Mouse (Mus musculus): ENCODE measurements around the gene Gm17334. TPM values are rescaled to one million over a fixed set of nuclear protein-coding genes. Genes with fewer than 3 reads are reported as not detected.

The Gm17334 gene
- polyA plus RNA-seq, 1 experiment from 2014 or later: not detected

DNA sequence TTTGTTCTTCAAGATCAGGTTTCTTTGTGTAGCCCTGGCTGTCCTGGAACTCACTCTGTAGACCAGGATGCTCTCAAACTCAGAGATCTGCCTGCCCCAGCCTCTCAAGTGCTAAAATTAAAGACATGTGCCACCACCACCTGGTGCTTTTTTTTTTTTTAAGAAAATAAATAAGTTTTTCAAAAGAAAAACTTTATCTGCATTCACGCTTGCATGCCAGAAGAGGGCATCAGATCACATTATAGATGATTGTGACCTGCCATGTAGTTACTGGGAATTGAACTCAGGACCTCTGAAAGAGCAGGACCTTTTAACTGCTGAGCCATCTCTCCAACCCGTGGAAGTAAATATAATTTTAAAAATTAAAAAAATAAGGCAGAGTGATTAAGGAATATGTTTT, 27.7 kb downstream of the Gm17334 start:
- WGBS: 91% methylated on average over 2 of the region's 2 CpGs

DNA sequence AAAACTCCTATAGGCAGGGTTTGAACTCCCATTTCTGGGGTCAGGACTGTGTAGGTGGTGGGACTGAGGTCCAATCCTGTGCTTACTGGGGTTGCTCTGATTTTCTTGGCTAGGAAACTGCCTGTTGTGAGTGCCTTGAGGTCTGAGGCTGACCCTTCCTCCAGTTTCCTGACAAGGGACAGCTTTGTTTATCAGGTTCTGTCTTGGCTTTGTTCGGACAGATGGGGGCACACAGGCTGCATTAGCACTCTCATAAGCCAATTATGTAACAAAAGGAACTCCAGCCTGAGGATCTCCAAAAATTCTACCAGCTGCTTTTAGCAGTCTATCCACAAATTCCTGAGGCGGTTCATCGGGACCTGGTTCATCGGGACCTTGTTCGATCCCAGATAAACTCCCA, 30.6 kb downstream of the Gm17334 start:
- no peaks in the 10 kb centered on the region for H3K36me3 ChIP-seq (ENCODE audit: control insufficient read depth, insufficient read depth, low read length)
- H3K9ac ChIP-seq (ENCODE audit: low read length): no peak overlapping the region

More for the DNA sequence above, 27.7 kb downstream of the Gm17334 start:
- no peaks in the 10 kb centered on the region for H3K36me3 ChIP-seq (ENCODE audit: control insufficient read depth, insufficient read depth, low read length)
- no peaks in the 10 kb centered on the region for H3K9me3 ChIP-seq (ENCODE audit: control insufficient read depth, low read length)
- ATAC-seq (ENCODE audit: low FRiP score) (no peak), DNase-seq (ENCODE audit: low spot score, missing footprints) (no peak)
- no peak overlapping the region for H3K27ac ChIP-seq (ENCODE audit: low read depth, low read length)
- H3K4me3 ChIP-seq (ENCODE audit: low read depth, low read length): no peak overlapping the region
- no peak overlapping the region for H3K4me2 ChIP-seq
- peaks cover 5% of the 10 kb centered on the region for H3K4me1 ChIP-seq (ENCODE audit: control insufficient read depth, insufficient read depth, low read length)
- H3K27me3 ChIP-seq (ENCODE audit: control insufficient read depth, insufficient read depth, low read length): no peaks in the 10 kb centered on the region
- H3K9ac ChIP-seq (ENCODE audit: low read length): no peak overlapping the region

DNA sequence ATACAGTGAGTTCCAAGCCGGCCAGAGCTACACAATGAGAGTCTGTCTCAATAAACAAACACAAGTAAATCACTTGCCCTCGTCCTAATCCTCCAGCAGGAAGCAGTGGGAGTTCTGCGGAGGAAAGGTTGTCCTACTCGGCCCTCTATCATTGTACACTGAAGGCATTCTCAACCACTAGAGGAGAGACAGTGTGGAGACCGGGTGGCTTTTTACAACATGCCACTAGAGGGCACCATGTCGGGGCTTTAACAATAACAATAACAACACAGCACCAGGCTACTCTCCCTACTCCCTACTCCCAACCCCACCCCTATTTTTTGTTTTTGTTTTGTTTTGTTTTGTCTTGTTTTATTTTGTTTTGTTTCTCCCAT, 35.4 kb downstream of the Gm17334 start:
- Histone ChIP-seq H3K4me2 (no peak overlapping the region), H3K36me3 (ENCODE audit: control insufficient read depth, insufficient read depth, low read length) (no peaks in the 10 kb centered on the region), H3K4me3 (ENCODE audit: low read depth, low read length) (no peak overlapping the region), H3K27ac (ENCODE audit: low read depth, low read length) (no peak overlapping the region), H3K9ac (ENCODE audit: low read length) (no peak overlapping the region), H3K9me3 (ENCODE audit: control insufficient read depth, low read length) (no peaks in the 10 kb centered on the region), H3K27me3 (ENCODE audit: control insufficient read depth, insufficient read depth, low read length) (no peaks in the 10 kb centered on the region), H3K4me1 (ENCODE audit: control insufficient read depth, insufficient read depth, low read length) (peaks cover 5% of the 10 kb centered on the region)
- DNase-seq (ENCODE audit: low spot score, missing footprints) (peak; percentile 84), ATAC-seq (ENCODE audit: low FRiP score) (peak; percentile 19; the same call in 1 of the 2 replicates)
- WGBS: 46% methylated on average over 6 of the region's 6 CpGs

More for the DNA sequence above, 30.6 kb downstream of the Gm17334 start:
- Histone ChIP-seq H3K4me1 (ENCODE audit: control insufficient read depth, insufficient read depth, low read length) (peaks cover 5% of the 10 kb centered on the region), H3K27ac (ENCODE audit: low read depth, low read length) (no peak overlapping the region), H3K9me3 (ENCODE audit: control insufficient read depth, low read length) (no peaks in the 10 kb centered on the region), H3K4me2 (no peak overlapping the region), H3K27me3 (ENCODE audit: control insufficient read depth, insufficient read depth, low read length) (no peaks in the 10 kb centered on the region), H3K4me3 (ENCODE audit: low read depth, low read length) (no peak overlapping the region)
- DNase-seq (ENCODE audit: low spot score, missing footprints): no peak
- ATAC-seq (ENCODE audit: low FRiP score): no peak
- WGBS: 4% methylated on average over 5 of the region's 5 CpGs

DNA sequence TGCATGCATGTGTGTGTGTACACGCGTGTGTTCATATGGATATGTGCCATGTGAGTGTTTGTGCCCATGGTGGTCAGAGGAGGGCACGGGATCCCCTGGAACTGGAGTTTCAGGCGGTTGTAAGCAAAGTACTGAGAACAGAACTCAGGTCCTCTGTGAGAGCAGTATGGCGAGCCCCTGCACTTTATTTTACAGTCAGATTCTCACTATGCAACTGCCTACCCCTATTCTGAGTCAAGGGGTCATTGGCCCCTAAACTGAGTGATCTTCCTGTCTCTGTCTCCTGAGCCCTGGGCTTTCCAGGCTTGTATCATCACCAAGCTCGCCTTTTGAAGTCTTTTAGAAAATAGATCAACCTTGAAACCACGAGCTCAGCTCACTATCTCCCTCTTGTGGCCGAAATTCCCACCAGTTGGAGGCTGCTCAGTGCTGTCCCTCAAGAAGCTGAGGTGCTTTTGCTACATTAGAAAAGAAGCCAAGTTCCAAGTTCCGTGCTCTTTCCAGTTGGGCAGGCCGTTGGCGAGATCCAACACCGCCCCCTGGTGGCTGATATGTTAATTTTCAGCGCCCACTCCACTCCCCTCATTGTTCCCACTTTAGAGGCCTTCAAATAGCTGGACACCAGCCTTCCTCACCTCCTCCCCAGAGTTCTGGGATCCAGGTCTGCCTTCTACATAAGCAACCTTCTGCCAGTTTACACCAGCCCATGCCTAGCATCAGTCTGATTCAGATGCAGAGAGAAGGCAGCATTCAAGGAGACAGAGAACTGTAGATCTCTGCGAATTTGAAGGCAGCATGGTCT, 36.0 kb downstream of the Gm17334 start:
- peak; percentile 50 for ATAC-seq (ENCODE audit: low FRiP score)
- Histone ChIP-seq H3K36me3 (ENCODE audit: control insufficient read depth, insufficient read depth, low read length) (no peaks in the 10 kb centered on the region), H3K4me3 (ENCODE audit: low read depth, low read length) (no peak overlapping the region), H3K4me2 (no peak overlapping the region), H3K9me3 (ENCODE audit: control insufficient read depth, low read length) (no peaks in the 10 kb centered on the region), H3K27me3 (ENCODE audit: control insufficient read depth, insufficient read depth, low read length) (no peaks in the 10 kb centered on the region), H3K4me1 (ENCODE audit: control insufficient read depth, insufficient read depth, low read length) (no peaks in the 10 kb centered on the region), H3K27ac (ENCODE audit: low read depth, low read length) (no peak overlapping the region), H3K9ac (ENCODE audit: low read length) (no peak overlapping the region)
- WGBS: 50% methylated on average over 14 of the region's 14 CpGs
- peak; percentile 97 for DNase-seq (ENCODE audit: low spot score, missing footprints)

DNA sequence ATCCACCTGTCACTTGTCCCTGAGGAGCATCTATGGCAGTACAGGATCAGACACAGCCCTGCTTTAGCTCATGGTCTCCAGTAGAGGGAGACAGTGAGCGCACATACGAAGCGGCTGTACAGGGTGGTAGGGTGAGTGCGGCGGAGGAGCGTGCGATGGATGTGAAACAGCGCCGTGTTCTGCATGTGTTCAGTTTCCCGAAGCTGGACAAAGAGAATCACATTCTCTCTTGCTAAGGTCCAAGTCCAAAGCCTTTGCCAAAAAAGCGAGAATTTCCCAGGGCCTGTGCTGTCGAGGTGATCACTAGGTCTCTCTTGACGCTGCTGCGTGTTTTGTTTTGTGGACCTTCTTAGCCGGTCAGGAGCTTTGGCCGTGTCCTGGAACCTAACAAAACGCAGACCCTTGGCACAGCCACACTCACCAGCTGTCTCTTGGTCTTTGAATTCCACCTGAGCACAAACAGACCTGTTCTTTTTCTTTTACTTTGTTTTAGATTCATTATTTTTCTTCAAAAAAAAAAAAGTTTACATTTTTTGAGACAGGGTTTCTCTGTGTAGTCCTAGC, 37.2 kb downstream of the Gm17334 start:
- H3K9ac ChIP-seq (ENCODE audit: low read length): peak overlapping the region; percentile 49
- ATAC-seq (ENCODE audit: low FRiP score): peak; percentile 79
- H3K9me3 ChIP-seq (ENCODE audit: control insufficient read depth, low read length): no peaks in the 10 kb centered on the region
- no peaks in the 10 kb centered on the region for H3K27me3 ChIP-seq (ENCODE audit: control insufficient read depth, insufficient read depth, low read length)
- no peak overlapping the region for H3K27ac ChIP-seq (ENCODE audit: low read depth, low read length)
- DNase-seq (ENCODE audit: low spot score, missing footprints): peak; percentile 95
- H3K4me2 ChIP-seq: peak overlapping the region; percentile 38; the same call in 1 of the 2 replicates
- H3K36me3 ChIP-seq (ENCODE audit: control insufficient read depth, insufficient read depth, low read length): no peaks in the 10 kb centered on the region
- H3K4me3 ChIP-seq (ENCODE audit: low read depth, low read length): 0 out of 2 replicates have a peak overlapping the region, but pooled peaks have one; percentile 10
- H3K4me1 ChIP-seq (ENCODE audit: control insufficient read depth, insufficient read depth, low read length): no peaks in the 10 kb centered on the region
- 39% methylated on average over 17 of the region's 17 CpGs for WGBS

DNA sequence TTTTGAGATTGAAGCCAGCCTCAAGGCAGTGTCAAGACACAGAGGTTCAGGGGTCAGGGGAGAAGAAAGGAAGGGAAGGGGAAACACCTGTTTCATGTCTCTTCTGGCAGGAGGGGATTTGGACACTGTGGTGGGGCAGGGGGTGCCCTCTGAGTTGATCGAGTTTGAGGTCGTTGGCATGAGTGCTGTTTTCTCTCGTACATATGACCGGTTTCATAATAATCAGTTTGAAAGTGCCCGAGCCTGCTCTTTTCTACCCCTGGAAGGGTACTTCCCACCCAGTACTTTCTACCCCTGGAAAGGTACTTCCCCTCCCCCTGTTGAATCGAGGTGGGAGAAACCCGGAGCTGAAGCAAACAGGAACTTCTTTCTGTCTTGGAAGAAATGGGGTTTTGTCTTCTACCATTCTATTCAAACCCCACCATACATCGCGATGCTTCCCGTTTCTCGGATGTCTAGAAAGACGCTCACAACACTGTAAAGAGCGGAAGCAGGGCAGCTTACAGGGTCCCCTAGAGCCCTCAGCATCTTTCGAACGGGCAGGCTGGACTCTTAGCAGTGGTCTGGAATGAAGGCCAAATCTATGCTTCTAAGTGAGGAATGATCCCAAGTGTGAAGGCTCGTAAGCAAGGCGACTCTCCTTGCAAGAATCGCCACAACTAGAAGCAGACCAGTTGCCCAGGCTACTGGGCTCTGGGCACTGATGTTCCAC, 37.9 kb downstream of the Gm17334 start:
- no peak overlapping the region for H3K9ac ChIP-seq (ENCODE audit: low read length)
- no peak overlapping the region for H3K27ac ChIP-seq (ENCODE audit: low read depth, low read length)
- 73% methylated on average over 18 of the region's 18 CpGs for WGBS
- no peak overlapping the region for H3K4me3 ChIP-seq (ENCODE audit: low read depth, low read length)
- H3K4me1 ChIP-seq (ENCODE audit: control insufficient read depth, insufficient read depth, low read length): no peaks in the 10 kb centered on the region
- H3K4me2 ChIP-seq: no peak overlapping the region; the same call in 1 of the 2 replicates
- no peaks in the 10 kb centered on the region for H3K36me3 ChIP-seq (ENCODE audit: control insufficient read depth, insufficient read depth, low read length)
- H3K27me3 ChIP-seq (ENCODE audit: control insufficient read depth, insufficient read depth, low read length): no peaks in the 10 kb centered on the region
- no peaks in the 10 kb centered on the region for H3K9me3 ChIP-seq (ENCODE audit: control insufficient read depth, low read length)
- no peak for DNase-seq (ENCODE audit: low spot score, missing footprints)
- ATAC-seq (ENCODE audit: low FRiP score): 0 out of 2 replicates have a peak, but pooled peaks have one; percentile 5

DNA sequence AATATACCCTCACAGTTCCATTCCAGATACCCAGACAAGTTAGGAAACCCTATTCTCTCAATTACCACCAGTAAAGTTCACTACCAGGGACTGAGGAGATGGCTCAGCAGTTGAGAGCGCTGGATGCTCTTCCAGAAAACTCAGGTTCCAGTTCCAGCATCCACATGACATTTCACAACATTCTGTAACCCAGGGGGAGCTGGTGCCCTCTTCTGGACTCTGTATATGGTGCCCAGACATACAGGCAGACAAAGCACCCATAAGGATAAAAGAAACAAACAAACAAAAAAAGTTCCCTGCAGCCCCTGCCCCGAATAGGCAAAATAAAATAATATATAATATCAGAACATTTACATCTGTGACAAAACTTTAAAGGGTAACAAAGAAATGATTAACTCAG, 38.6 kb downstream of the Gm17334 start:
- no peak overlapping the region for H3K4me2 ChIP-seq
- no peak overlapping the region for H3K9ac ChIP-seq (ENCODE audit: low read length)
- H3K4me1 ChIP-seq (ENCODE audit: control insufficient read depth, insufficient read depth, low read length): no peaks in the 10 kb centered on the region
- H3K9me3 ChIP-seq (ENCODE audit: control insufficient read depth, low read length): no peaks in the 10 kb centered on the region
- H3K4me3 ChIP-seq (ENCODE audit: low read depth, low read length): no peak overlapping the region
- no peak overlapping the region for H3K27ac ChIP-seq (ENCODE audit: low read depth, low read length)
- DNase-seq (ENCODE audit: low spot score, missing footprints): no peak
- H3K27me3 ChIP-seq (ENCODE audit: control insufficient read depth, insufficient read depth, low read length): no peaks in the 10 kb centered on the region
- WGBS: 89% methylated on average over 2 of the region's 2 CpGs
- ATAC-seq (ENCODE audit: low FRiP score): no peak
- no peaks in the 10 kb centered on the region for H3K36me3 ChIP-seq (ENCODE audit: control insufficient read depth, insufficient read depth, low read length)

DNA sequence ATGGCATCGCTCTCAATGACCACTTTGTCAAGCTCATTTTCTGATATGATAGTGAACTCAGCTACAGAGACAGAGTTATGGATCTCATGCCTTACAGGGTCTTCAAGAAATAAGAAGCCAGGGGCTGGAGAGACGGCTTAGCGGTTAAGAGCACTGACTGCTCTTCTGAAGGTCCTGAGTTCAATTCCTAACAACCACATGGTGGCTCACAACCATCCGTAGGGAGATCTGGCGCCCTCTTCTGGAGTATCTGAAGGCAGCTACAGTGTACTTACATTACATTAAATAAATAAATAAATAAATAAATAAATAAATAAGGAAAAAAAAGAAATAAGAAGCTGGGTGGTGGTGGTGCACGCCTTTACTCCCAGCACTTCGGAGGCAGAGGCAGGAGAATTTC, 39.2 kb downstream of the Gm17334 start:
- Histone ChIP-seq H3K9me3 (ENCODE audit: control insufficient read depth, low read length) (no peaks in the 10 kb centered on the region), H3K4me2 (no peak overlapping the region), H3K9ac (ENCODE audit: low read length) (no peak overlapping the region), H3K27ac (ENCODE audit: low read depth, low read length) (no peak overlapping the region), H3K27me3 (ENCODE audit: control insufficient read depth, insufficient read depth, low read length) (no peaks in the 10 kb centered on the region), H3K36me3 (ENCODE audit: control insufficient read depth, insufficient read depth, low read length) (no peaks in the 10 kb centered on the region), H3K4me1 (ENCODE audit: control insufficient read depth, insufficient read depth, low read length) (no peaks in the 10 kb centered on the region), H3K4me3 (ENCODE audit: low read depth, low read length) (no peak overlapping the region)
- no peak for ATAC-seq (ENCODE audit: low FRiP score)
- no peak for DNase-seq (ENCODE audit: low spot score, missing footprints)
- WGBS: 87% methylated on average over 7 of the region's 7 CpGs

DNA sequence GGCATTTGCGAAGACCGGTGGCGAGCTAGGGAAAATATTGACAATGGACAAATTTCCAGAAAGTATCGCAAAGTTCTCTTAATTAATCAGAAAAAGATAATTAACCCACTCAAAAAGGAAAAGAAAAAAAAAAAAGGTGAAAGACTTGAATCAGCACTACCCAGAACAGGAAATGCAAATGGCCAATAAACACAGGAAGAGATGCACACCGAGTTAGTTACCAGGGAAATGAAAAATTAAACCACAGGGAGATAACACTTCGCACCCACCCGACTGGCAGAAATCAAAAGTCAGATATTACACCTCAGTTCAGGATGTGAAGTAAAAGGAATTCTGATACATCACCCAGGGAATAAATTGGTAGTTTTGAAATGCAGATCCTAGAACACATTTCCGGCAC, 40.7 kb downstream of the Gm17334 start:
- 93% methylated on average over 8 of the region's 8 CpGs for whole genome bisulfite sequencing
- Histone ChIP-seq H3K4me1 (ENCODE audit: control insufficient read depth, insufficient read depth, low read length) (no peaks in the 10 kb centered on the region), H3K9ac (ENCODE audit: low read length) (no peak overlapping the region), H3K27ac (ENCODE audit: low read depth, low read length) (no peak overlapping the region), H3K4me2 (no peak overlapping the region), H3K36me3 (ENCODE audit: control insufficient read depth, insufficient read depth, low read length) (no peaks in the 10 kb centered on the region), H3K9me3 (ENCODE audit: control insufficient read depth, low read length) (no peaks in the 10 kb centered on the region), H3K27me3 (ENCODE audit: control insufficient read depth, insufficient read depth, low read length) (no peaks in the 10 kb centered on the region), H3K4me3 (ENCODE audit: low read depth, low read length) (no peak overlapping the region)
- ATAC-seq (ENCODE audit: low FRiP score): no peak
- DNase-seq (ENCODE audit: low spot score, missing footprints): no peak

Measured in midbrain, embryonic 11.5 days (tissue).